Mouse (Mus musculus): ENCODE data around the gene Per1.

Gene Per1

DNA sequence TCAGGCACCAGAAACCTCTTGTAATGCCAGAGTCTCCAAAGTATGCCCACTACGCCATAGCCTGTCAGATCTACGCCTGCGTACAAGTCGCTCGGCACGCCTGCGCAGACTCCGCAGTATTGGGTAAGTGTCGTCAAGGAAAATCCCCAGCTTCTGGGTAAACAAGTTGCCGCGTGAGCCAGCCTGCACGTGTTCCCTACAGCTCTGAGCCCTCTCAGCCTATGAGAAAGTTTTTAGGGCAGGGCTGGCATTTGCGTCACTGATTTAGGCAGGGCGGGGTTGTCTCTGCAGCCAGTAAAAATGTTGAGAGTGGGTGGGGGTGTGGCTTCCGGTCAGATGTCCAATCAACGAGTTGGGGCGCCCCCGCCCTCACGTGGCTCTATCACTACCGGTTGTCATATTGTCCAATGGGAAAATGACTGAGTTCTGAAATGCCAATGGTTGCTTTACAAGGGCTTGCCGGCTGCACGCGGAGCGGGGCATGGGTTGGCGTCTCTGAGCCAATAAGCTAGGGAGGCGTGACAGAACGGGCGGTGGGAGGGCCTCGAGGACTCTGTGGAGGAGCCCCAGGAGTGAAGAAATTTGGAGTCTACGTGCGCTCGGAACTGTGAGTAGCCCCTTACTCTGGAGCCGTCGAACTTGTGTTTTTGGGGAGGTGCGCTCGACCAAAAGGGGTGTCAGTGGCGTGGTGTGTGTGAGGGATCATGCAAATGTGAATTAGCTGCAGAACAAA, at the start of gene Per1:
Per1 (plus strand) TSS at position 521 of the 733 bp plus-strand sequence.
- DNase-seq (ENCODE audit: low spot score): peak; percentile 89

- peak; percentile 64 for DNase-seq (ENCODE audit: low spot score)
Observed at GRCm38 (mm10) chr11:69045531-69046394, 49.3 kb upstream of the Per1 start, which contains the start of gene Aurkb. TSS of gene Aurkb (plus strand) at chr11:69045647.

- no peak for DNase-seq (ENCODE audit: low spot score)
Observed at GRCm38 (mm10) chr11:69046395-69046774, 48.6 kb upstream of the Per1 start.

DNA sequence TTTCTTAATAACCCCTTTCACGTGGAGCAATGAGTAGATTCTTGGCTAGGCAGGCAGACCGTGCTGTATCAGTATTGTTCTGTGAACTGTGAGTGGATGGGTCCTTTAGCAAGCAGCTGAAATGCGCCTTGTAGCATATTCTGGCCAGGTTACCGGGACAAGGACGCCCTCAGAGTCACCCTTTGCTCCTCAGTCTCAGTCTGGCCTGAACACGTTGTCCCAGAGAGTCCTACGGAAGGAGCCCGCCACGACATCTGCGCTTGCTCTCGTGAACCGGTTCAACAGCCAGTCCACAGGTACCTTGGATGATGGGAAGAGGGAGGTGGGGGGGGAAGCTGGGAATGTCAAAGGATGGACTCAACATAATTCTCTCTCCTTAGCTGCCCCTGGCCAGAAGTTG, 47.4 kb upstream of the Per1 start:
- DNase-seq (ENCODE audit: low spot score): no peak

- no peak for DNase-seq (ENCODE audit: low spot score)
Observed at GRCm38 (mm10) chr11:69048151-69048550, 46.9 kb upstream of the Per1 start.

DNA sequence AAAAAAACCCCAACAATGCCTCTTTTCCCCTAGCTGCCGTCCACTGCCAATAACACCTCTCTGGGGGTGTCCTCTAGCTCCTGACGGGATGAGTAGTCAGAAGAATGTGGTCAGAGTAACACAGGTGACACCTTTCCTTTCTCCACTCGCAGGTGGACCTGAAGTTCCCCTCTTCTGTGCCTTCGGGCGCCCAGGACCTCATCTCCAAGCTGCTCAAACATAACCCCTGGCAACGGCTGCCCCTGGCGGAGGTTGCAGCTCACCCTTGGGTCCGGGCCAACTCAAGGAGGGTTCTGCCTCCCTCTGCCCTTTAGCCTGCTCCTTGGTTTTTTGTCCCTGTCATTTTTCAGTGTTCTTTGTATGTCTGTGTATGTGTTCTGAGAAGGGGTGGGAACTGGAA, 44.3 kb upstream of the Per1 start:
- no peak for DNase-seq (ENCODE audit: low spot score)

DNA sequence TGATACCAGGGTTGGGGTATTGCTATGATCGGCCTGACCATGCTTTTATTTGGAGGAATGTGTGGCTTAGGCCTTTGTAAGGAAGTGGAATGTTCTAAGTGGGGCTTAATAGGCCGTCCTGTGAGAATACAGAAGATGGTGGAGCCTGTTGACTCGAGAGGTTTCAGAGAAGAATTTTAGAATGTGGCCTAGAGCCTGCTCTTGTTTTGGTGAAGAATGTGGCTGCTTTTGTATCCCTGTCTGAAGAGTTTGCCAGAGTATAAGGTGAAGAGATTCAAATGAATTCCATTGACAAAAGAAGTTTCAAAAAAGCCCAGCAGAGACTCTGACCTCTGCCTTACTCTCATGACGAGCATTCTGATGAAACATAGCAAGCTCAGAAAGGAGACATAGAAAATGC, 43.2 kb upstream of the Per1 start:
- DNase-seq (ENCODE audit: low spot score): no peak

GRCm38 (mm10) chr11:69052824-69053421, 42.1 kb upstream of the Per1 start:
- no peak for DNase-seq (ENCODE audit: low spot score)

GRCm38 (mm10) chr11:69053848-69054247, 41.2 kb upstream of the Per1 start:
- no peak for DNase-seq (ENCODE audit: low spot score)

DNA sequence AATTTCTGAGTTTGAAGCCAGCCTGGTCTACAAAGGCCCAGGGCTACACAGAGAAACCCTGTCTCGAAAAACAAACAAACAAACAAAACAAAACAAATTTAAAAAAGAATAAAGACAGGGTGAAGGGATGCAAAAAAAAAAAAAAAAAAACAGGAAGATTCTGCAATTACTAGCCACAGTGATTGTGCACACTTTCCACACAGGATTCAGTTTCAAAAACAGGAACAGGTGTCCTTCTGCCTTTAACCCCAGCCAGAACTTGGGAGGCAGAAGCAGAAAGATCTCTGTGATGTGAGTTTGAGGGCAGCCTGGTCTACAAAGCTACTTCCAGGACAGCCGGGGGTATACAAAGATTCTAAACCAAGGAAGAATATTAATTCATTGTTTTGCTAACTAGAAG, 36.8 kb upstream of the Per1 start:
- no peak for DNase-seq (ENCODE audit: low spot score)

DNA sequence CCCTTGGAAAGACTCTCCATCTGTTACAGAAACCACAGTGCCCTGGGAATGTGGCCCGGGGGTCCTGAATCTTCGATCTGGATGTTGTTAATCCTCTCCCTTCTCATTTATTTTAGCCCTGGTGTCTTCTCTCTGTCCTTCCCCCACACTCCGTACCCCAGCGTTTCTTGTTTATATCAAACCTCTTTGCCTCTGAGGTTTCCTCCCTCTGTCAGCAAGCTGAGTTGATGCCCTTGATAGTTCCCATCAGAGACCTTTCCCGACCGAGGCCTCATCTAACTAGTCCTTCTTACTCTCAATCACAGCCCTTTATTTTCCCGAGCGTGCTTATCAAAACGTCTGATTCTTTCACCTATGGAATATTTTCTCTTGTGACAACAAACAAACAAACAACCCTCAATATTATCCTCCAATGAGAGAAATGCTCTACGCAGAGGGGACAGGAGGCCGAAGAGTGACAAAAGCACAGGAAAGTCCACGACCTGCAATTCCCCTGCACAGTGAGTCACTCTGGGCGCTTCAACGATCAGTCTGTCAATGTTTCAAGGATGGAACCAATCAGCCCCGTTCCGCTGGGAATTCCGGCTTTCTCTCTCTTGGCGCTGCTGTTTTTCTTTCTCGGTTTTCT, 36.2 kb upstream of the Per1 start:
- DNase-seq (ENCODE audit: low spot score): no peak

DNA sequence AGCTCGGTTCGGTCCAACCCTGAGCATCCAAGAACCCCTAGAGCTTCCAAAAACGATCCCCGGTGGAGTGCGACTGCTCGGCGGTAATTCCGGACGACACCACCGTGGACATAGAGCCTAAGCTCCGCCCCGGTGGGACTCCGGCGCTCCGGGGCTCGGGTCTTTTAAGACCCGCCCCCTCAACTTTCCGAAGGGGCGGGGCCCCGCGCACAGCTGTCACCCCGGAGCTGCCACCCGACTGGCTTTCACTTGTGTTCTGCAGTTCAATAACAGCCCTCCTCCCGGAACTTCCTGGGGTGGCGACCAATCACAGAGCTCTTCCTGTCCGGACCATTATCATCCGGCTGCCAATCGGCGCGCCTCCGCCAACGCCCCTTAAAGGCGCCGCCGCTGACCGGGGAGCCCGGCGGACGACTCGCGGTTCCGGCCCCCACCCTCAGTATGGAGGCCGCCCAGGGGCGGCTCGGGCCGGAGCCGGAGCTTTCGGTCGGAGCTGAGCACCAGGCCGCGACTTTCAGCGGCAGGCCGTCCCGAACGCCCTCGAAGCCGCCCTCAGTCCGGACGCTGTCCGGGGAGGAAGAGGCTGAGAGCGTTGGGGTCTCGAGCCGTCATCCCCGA, 35.6 kb upstream of the Per1 start, which contains the start of gene Borcs6:
Borcs6 (plus strand) TSS at position 361 of the 618 bp plus-strand sequence.
- peak; percentile 84 for DNase-seq (ENCODE audit: low spot score)

GRCm38 (mm10) chr11:69059975-69060411, 35.0 kb upstream of the Per1 start:
- no peak for DNase-seq (ENCODE audit: low spot score)

GRCm38 (mm10) chr11:69060448-69061254, 34.4 kb upstream of the Per1 start:
- no peak for DNase-seq (ENCODE audit: low spot score)

DNA sequence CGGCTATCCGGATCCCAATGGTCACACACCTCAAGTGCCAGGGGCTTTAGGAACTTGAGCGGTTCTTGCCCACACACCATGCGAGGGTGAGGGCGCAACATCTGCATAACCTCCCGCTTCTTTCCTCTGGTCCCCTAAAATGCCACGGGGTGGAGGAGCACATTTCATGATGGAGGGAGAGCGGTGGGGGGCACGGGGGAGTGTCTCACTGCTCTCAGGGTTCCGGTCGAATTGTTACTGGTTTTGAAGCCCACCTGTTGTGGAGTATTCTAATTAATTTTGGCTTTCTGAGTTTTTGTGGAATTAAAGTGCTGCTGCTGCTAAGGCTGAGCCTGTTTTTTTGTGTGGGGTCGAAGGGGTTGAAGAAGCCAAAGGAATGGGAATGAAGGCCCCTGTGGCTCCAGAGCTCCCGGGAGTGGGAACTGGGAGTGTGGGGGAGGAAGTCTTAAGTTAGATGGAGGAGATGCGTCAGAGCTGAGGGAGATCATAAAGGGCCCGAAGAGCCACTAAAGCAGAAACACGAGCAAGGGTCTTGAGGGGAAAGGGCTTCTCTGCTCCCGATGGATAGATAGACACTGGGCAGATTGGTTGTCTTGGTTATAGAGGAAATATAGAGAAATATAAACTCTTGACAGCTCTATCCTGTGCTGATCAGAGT, 33.6 kb upstream of the Per1 start:
- DNase-seq (ENCODE audit: low spot score): no peak

- peak; percentile 69 for DNase-seq (ENCODE audit: low spot score)
Observed at GRCm38 (mm10) chr11:69062194-69062760, 32.7 kb upstream of the Per1 start.

DNA sequence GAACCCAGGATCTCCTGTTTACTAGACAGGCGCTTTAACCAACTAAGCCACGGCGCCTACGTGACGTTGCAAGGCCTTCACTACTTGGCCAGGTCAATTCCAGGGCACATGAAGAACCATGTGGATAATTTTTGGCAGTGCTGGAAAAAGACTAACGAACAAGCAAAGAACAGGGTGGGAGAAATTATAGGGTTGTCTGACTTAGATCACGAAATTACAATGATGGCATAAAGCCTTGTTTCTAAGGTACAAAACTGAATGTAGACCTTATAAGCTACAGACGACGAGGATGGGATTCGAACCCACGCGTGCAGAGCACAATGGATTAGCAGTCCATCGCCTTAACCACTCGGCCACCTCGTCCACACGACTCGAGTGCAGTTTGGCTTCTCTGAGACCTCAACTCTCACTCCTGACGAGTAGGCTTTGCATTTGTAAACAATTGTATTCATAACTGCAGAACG, 32.2 kb upstream of the Per1 start:
- peak; percentile 96 for DNase-seq (ENCODE audit: low spot score)

GRCm38 (mm10) chr11:69063413-69064201, 31.4 kb upstream of the Per1 start:
- DNase-seq (ENCODE audit: low spot score): peak; percentile 85

Measured in urinary bladder, postnatal 25 days (tissue).